Comparison of ENCODE assay signal across 8 mouse cellular contexts in the genomic region with DNA sequence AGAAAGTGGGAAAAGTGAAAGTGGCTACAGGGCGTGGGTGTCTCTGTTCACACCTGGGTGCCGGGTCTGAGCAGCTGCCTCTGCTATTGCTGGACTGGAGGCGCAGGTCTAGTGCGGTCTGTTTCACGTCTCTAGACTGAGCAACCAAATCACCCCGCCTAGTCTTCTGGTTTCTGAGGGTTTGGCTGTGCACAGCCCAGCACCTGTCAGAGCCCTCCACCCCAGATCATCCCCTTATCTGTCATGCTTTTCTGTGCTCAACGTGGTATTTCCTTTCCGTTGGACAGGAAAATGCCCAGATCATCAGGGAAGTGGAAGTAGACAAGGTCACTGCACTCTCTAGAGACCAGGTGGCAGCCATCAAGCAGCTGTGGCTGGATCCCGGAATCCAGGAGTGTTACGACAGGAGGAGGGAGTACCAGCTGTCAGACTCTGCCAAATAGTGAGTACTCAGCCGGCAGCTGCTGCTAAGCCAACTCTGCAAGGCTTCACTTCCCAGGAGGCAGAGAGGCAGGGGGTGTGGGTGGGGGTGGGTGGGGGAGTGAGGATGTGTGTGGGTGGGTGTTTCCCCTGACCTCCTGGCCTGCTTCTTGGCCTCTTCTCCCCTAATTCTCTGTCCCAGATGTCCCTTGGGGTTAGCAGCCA.
A peak's percentile ranks its signal among the peaks of the same experiment; 100 is the strongest.
DNase-seq lines count a peak whose midpoint lies in the region; ATAC-seq and TF ChIP-seq lines count a peak whose summit lies in the region.

No protein-coding gene starts in this region.

- no peaks in the 10 kb centered on the region for H3K9me3 ChIP-seq in heart, embryonic 11.5 days (replicated peaks; ENCODE audit: control insufficient read depth, low read length)
- H3K9me3 ChIP-seq in lung, embryonic 14.5 days (ENCODE audit: low read depth, low read length), result no peaks in the 10 kb centered on the region
- H3K9me3 ChIP-seq in liver, postnatal 0 days (ENCODE audit: low read length), result no peaks in the 10 kb centered on the region

- no peak overlapping the region for H3K27ac ChIP-seq in heart, embryonic 11.5 days (ENCODE audit: low read depth, low read length)
- H3K27ac ChIP-seq in lung, embryonic 14.5 days (ENCODE audit: low read depth), result no peak overlapping the region
- no peak overlapping the region for H3K27ac ChIP-seq in liver, postnatal 0 days (ENCODE audit: low read depth)

- no peak overlapping the region for H3K4me3 ChIP-seq in heart, embryonic 11.5 days (ENCODE audit: low read depth, low read length)
- no peak overlapping the region for H3K4me3 ChIP-seq in lung, embryonic 14.5 days (ENCODE audit: low read depth, low read length)
- H3K4me3 ChIP-seq in liver, postnatal 0 days (ENCODE audit: low read depth, low read length), result no peak overlapping the region

- no peaks in the 10 kb centered on the region for H3K36me3 ChIP-seq in heart, embryonic 11.5 days (ENCODE audit: control insufficient read depth, insufficient read depth, low read length)
- no peaks in the 10 kb centered on the region for H3K36me3 ChIP-seq in lung, embryonic 14.5 days (ENCODE audit: insufficient read depth)
- H3K36me3 ChIP-seq in liver, postnatal 0 days (replicated peaks; ENCODE audit: insufficient read depth, low read length), result no peaks in the 10 kb centered on the region

- H3K4me1 ChIP-seq in heart, embryonic 11.5 days (ENCODE audit: control insufficient read depth, insufficient read depth, low read length), result no peaks in the 10 kb centered on the region
- 0 out of 2 replicates have a peak, but pooled peaks cover 6% of the 10 kb centered on the region for H3K4me1 ChIP-seq in lung, embryonic 14.5 days (ENCODE audit: insufficient read depth)
- no peaks in the 10 kb centered on the region for H3K4me1 ChIP-seq in liver, postnatal 0 days (ENCODE audit: insufficient read depth)

- H3K27me3 ChIP-seq in heart, embryonic 11.5 days (ENCODE audit: control insufficient read depth, insufficient read depth, low read length), result no peaks in the 10 kb centered on the region
- no peaks in the 10 kb centered on the region for H3K27me3 ChIP-seq in lung, embryonic 14.5 days (ENCODE audit: insufficient read depth, low read length)
- H3K27me3 ChIP-seq in liver, postnatal 0 days (ENCODE audit: insufficient read depth, low read length), result no peaks in the 10 kb centered on the region

- peak; percentile 39; the same call in 1 of the 2 replicates for ATAC-seq in heart, embryonic 11.5 days (replicated peaks; ENCODE audit: insufficient number of reproducible peaks, low FRiP score, low TSS enrichment)
- ATAC-seq in lung, embryonic 14.5 days (ENCODE audit: insufficient read depth), result peak; percentile 80
- ATAC-seq in inflammation-experienced regulatory T-cells, adult 6 months, result no peak
- no peak for ATAC-seq in liver, postnatal 0 days

- no peak for TF ChIP-seq CTCF in lung, embryonic 14.5 days (IDR thresholded peaks at IDR 0.05; ENCODE audit: low read depth)
- no peak for TF ChIP-seq CTCF in liver, postnatal 0 days (IDR thresholded peaks at IDR 0.05; ENCODE audit: low read depth)

- peak; percentile 11 for DNase-seq in urinary bladder, postnatal 14 days (ENCODE audit: low spot score)
- DNase-seq in urinary bladder, postnatal 10 days (ENCODE audit: low spot score), result no peak
- DNase-seq in lung, embryonic 14.5 days, result peak; percentile 51
- peak; percentile 9 for DNase-seq in retina, postnatal 7 days (ENCODE audit: low read depth, low spot score)
- DNase-seq in liver, postnatal 0 days, result no peak
- DNase-seq in yolk sac, embryonic 10.5 days (ENCODE audit: low spot score), result no peak

- no peak overlapping the region for H3K9ac ChIP-seq in heart, embryonic 11.5 days (ENCODE audit: low read depth, low read length)
- no peak overlapping the region for H3K9ac ChIP-seq in lung, embryonic 14.5 days
- H3K9ac ChIP-seq in liver, postnatal 0 days (replicated peaks), result no peak overlapping the region

- WGBS in heart, embryonic 11.5 days (ENCODE audit: insufficient replicate concordance), result 41% methylated on average over 11 of the region's 11 CpGs
- 22% methylated on average over 11 of the region's 11 CpGs for WGBS in lung, embryonic 14.5 days
- 49% methylated on average over 11 of the region's 11 CpGs for WGBS in liver, postnatal 0 days (ENCODE audit: insufficient replicate concordance)

- TF ChIP-seq EP300 in liver, postnatal 0 days (IDR thresholded peaks at IDR 0.05; ENCODE audit: low read depth), result no peak

- peak overlapping the region; percentile 30; the same call in 1 of the 2 replicates for H3K4me2 ChIP-seq in heart, embryonic 11.5 days
- H3K4me2 ChIP-seq in lung, embryonic 14.5 days, result 0 out of 2 replicates have a peak overlapping the region, but pooled peaks have one; percentile 25
- no peak overlapping the region for H3K4me2 ChIP-seq in liver, postnatal 0 days (ENCODE audit: low read depth, low read length)

Comparison
In these comparisons a context has a peak if more than half of its experiments do, and no peak if none do; other contexts are left out.
1. DNase-seq: peak in urinary bladder, postnatal 14 days (single experiment), lung, embryonic 14.5 days (single experiment) and retina, postnatal 7 days (single experiment); none in urinary bladder, postnatal 10 days (single experiment), liver, postnatal 0 days (single experiment) and yolk sac, embryonic 10.5 days (single experiment).
2. ATAC-seq: peak in heart, embryonic 11.5 days (single experiment) and lung, embryonic 14.5 days (single experiment); none in inflammation-experienced regulatory T-cells, adult 6 months (single experiment) and liver, postnatal 0 days (single experiment).